Mouse (Mus musculus) heart, adult 2 months (tissue): ENCODE data around the gene Rimbp3.

Source experiments
- CTCF ChIP-seq: fragments of 200-600 bp; IDR thresholded peaks from 2 replicates; pipeline ENCODE4 v1.8.1; 2022; ENCODE audit warnings: antibody characterized with exemption, mild to moderate bottlenecking, moderate library complexity
- POLR2A ChIP-seq: fragments of 200-500 bp; IDR thresholded peaks from 2 replicates; pipeline ENCODE4 v1.6.1; 2011; ENCODE audit warnings: mild to moderate bottlenecking, low read depth, low read length, control low read depth; ENCODE audit not compliant: insufficient read depth

DNA sequence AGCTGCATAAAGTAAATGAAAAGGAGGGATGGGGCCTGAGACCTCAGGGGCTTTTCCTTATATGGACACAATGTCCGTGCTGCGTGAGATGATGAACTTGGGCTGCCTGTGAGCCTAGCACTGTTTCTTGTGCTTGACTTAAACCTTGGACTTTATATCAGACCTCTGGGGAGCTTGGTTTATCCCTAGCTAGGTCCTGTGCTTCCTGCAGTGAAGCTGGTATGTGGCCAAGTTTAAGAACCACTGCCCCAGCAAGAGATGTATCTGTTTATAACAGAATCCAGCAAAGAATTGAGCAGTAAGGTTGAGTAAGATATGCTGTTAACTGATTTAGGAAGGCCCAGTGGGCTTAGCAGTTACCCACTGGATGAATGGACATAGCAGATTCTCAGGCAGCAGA, 31.0 kb downstream of the Rimbp3 start:
- TF ChIP-seq POLR2A: no peak
- no peak for TF ChIP-seq CTCF
